Mouse (Mus musculus): ENCODE results near the gene Tle4.
"Not testable (repeated sequence)": the region's sequence is repeated elsewhere in the genome, so short reads cannot be mapped to it uniquely, and the experiment has no call there.

Tle4 gene

GRCm38 (mm10) chr19:14597917-14598689 is at the start of gene Tle4:
Gene Tle4 (minus strand): TSS chr19:14598051.
- peak; percentile 100 for DNase-seq (ENCODE audit: low read depth, low spot score)

GRCm38 (mm10) chr19:14645666-14646065 is 47.8 kb upstream of the Tle4 start:
- DNase-seq (ENCODE audit: low read depth, low spot score): no peak

- no peak for DNase-seq (ENCODE audit: low read depth, low spot score)
Observed at GRCm38 (mm10) chr19:14644756-14645155, 46.9 kb upstream of the Tle4 start.

- DNase-seq (ENCODE audit: low read depth, low spot score): not testable (repeated sequence)
Observed at GRCm38 (mm10) chr19:14643091-14643490, 45.2 kb upstream of the Tle4 start.

GRCm38 (mm10) chr19:14642663-14643062 is 44.8 kb upstream of the Tle4 start:
- DNase-seq (ENCODE audit: low read depth, low spot score): no peak

GRCm38 (mm10) chr19:14635213-14635928 is 37.5 kb upstream of the Tle4 start:
- peak; percentile 46 for DNase-seq (ENCODE audit: low read depth, low spot score)

- no peak for DNase-seq (ENCODE audit: low read depth, low spot score)
Observed at GRCm38 (mm10) chr19:14623355-14623754, 25.5 kb upstream of the Tle4 start.

- DNase-seq (ENCODE audit: low read depth, low spot score): peak; percentile 87
Observed at GRCm38 (mm10) chr19:14620534-14620933, 22.7 kb upstream of the Tle4 start.

- DNase-seq (ENCODE audit: low read depth, low spot score): peak; percentile 37
Observed at GRCm38 (mm10) chr19:14619814-14620213, 22.0 kb upstream of the Tle4 start.

- DNase-seq (ENCODE audit: low read depth, low spot score): peak; percentile 40
Observed at GRCm38 (mm10) chr19:14614816-14615215, 17.0 kb upstream of the Tle4 start.

- DNase-seq (ENCODE audit: low read depth, low spot score): no peak
Observed at GRCm38 (mm10) chr19:14610542-14611317, 12.9 kb upstream of the Tle4 start.

- DNase-seq (ENCODE audit: low read depth, low spot score): no peak
Observed at GRCm38 (mm10) chr19:14600841-14601240, 3.0 kb upstream of the Tle4 start.

- no peak for DNase-seq (ENCODE audit: low read depth, low spot score)
Observed at GRCm38 (mm10) chr19:14600354-14600753, 2.5 kb upstream of the Tle4 start.

GRCm38 (mm10) chr19:14599851-14600251 is 2.0 kb upstream of the Tle4 start:
- no peak for DNase-seq (ENCODE audit: low read depth, low spot score)

GRCm38 (mm10) chr19:14598690-14599288 is 938 bp upstream of the Tle4 start:
- no peak for DNase-seq (ENCODE audit: low read depth, low spot score)

GRCm38 (mm10) chr19:14596941-14597916 is 622 bp downstream of the Tle4 start:
- peak; percentile 58 for DNase-seq (ENCODE audit: low read depth, low spot score)

GRCm38 (mm10) chr19:14596358-14596940 is 1.4 kb downstream of the Tle4 start:
- DNase-seq (ENCODE audit: low read depth, low spot score): no peak

GRCm38 (mm10) chr19:14595390-14595997 is 2.4 kb downstream of the Tle4 start:
- peak; percentile 41 for DNase-seq (ENCODE audit: low read depth, low spot score)

- DNase-seq (ENCODE audit: low read depth, low spot score): no peak
Observed at GRCm38 (mm10) chr19:14594537-14594936, 3.3 kb downstream of the Tle4 start.

All from brain, adult 2 months (tissue).